Mouse (Mus musculus): ENCODE measurements around the gene Usp22.

- TF ChIP-seq CTCF (IDR thresholded peaks at IDR 0.05; ENCODE audit: low read depth, low read length) = no peak
- no peak for TF ChIP-seq POLR2A (IDR thresholded peaks at IDR 0.05; ENCODE audit: insufficient read depth, low read length)
- no peak for TF ChIP-seq EP300 (IDR thresholded peaks at IDR 0.05; ENCODE audit: insufficient read depth, low read depth, low read length)
These were observed 1.5 kb upstream of the Usp22 start for GRCm38 (mm10) chr11:61176321-61176720.
